Mouse (Mus musculus): ENCODE measurements around the gene A030005L19Rik. TPM values are rescaled to one million over a fixed set of nuclear protein-coding genes. Genes with fewer than 3 reads are reported as not detected.

Gene A030005L19Rik
- 0.21 and 0.22 TPM in 2 replicates for polyA plus RNA-seq (2012; rRNA removed)

DNA sequence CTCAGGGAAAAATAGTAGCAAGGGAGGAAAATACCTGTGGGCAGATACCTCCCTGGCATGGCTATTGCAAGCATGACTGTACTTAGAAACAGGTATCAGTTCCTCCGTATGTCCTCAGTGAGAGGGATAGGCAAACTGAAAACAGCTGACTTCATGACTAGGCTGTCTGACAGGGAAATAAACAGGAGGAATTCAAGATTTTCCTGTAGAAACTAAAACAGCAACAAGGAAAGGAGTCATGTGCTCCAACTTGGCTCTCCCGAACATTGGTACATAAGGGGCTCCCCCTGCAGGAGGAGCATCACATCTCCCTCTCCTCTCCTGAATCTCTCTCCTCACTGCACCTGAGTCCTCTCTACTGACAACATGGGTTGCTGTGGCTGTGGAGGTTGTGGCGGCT, at the start of gene A030005L19Rik:
Gene A030005L19Rik (plus strand): TSS at position 301 of the 400 bp plus-strand sequence.

DNA sequence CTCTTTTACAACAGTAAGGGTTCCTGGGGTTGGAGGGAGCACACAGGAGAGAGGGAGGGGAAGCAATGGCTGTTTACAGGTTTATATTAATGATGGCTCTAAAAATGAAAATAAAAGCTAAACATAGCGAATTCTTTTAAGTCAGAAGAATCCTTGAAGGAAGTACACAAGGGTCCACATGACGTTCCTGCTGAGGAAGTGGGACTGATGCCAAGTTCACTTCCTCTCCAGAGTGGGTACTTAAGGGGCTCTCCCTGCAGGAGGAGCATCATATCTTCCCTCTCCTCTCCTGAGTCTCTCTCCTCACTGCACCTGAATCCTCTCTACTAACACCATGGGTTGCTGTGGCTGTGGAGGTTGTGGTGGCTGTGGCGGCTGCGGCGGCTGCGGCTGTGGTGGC, 11.5 kb downstream of the A030005L19Rik start, which contains the start of gene A030014E15Rik:
Gene A030014E15Rik (plus strand): TSS at position 268 of the 400 bp plus-strand sequence.

DNA sequence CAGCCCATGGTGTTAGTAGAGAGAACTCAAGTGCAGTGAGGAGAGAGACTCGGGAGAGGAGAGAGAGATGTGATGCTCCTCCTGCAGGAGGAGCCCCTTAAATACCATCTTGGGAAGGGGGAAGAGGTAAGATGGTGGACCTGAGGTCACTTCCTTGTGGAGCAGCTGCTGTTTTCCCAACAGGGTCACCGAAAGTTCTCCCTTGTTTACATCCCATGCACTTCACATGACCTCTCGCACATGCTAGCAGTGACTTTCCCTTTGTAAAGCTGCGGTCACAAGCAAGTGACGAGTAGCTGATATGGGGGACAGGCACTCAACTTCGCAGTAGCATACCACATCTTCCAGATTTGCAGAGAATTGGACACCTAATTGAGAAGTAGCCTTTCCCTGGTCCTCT, 18.2 kb downstream of the A030005L19Rik start, which contains the start of gene Gm6217:
Gene Gm6217 (minus strand): TSS at position 74 of the 400 bp plus-strand sequence.

DNA sequence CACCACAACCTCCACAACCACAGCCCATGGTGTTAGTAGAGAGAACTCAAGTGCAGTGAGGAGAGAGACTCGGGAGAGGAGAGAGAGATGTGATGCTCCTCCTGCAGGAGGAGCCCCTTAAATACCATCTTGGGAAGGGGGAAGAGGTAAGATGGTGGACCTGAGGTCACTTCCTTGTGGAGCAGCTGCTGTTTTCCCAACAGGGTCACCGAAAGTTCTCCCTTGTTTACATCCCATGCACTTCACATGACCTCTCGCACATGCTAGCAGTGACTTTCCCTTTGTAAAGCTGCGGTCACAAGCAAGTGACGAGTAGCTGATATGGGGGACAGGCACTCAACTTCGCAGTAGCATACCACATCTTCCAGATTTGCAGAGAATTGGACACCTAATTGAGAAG, 30.2 kb downstream of the A030005L19Rik start, which contains the start of gene A030003K21Rik:
Gene A030003K21Rik (minus strand): TSS at position 94 of the 400 bp plus-strand sequence.

DNA sequence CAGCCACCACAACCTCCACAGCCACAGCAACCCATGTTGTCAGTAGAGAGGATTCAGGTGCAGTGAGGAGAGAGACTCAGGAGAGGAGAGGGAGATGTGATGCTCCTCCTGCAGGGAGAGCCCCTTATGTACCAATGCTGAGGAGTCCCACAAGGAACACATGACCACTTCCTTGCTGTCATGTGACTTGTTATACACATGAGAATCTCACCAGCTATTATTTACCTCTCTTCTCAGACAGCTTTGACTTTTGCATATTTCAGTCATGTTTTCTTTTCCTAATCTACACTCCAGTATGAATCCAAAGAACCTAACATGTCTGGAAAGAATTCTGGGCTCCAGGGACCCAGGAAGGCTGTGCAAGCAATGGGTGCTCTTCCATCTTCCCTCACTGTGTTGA, 42.8 kb downstream of the A030005L19Rik start, which contains the start of gene Gm7544:
Gene Gm7544 (minus strand): TSS at position 101 of the 400 bp plus-strand sequence.

DNA sequence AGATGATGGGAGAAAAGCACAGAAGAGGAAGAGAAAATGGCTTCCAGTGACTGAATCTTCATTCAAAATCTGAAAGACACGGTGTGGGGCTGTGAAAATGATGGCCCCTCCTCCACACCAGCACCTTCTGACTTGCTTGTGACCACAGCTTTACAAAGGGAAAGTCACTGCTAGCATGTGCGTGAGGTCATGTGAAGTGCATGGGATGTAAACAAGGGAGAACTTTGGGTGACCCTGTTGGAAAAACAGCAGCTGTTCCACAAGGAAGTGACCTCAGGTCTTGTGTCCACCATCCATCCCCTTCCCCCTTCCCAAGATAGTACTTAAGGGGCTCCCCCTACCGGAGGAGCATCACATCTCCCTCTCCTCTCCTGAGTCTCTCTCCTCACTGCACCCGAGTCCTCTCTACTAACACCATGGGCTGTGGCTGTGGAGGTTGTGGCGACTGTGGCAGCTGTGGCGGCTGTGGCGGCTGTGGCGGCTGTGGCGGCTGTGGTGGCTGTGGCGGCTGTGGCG, 46.8 kb downstream of the A030005L19Rik start, which contains the start of gene Gm47955:
Gene Gm47955 (plus strand): TSS at position 417 of the 516 bp plus-strand sequence.

Other genes starting within 250 kb of the A030005L19Rik start
- 43.2 and 63.6 TPM in 2 replicates for gene Mff, start 188.4 kb upstream of the A030005L19Rik start, polyA plus RNA-seq (2012; rRNA removed)
- gene Tm4sf20, start 144.9 kb upstream of the A030005L19Rik start, polyA plus RNA-seq (2012; rRNA removed) = not detected in 2 replicates
- not detected in 2 replicates for gene Gm47791, start 142.1 kb upstream of the A030005L19Rik start, polyA plus RNA-seq (2012; rRNA removed)
- 11.9 and 12.7 TPM in 2 replicates for gene Agfg1, start 73.8 kb upstream of the A030005L19Rik start, polyA plus RNA-seq (2012; rRNA removed)
- gene A030014E15Rik, start 11.6 kb downstream of the A030005L19Rik start, polyA plus RNA-seq (2012; rRNA removed) = not detected in 2 replicates
- not detected in 2 replicates for gene Gm6217, start 18.1 kb downstream of the A030005L19Rik start, polyA plus RNA-seq (2012; rRNA removed)
- gene A030003K21Rik, start 30.1 kb downstream of the A030005L19Rik start, polyA plus RNA-seq (2012; rRNA removed) = not detected in 2 replicates
- not detected in 2 replicates for gene Gm7544, start 42.7 kb downstream of the A030005L19Rik start, polyA plus RNA-seq (2012; rRNA removed)
- not detected in 2 replicates for gene Gm47955, start 47.0 kb downstream of the A030005L19Rik start, polyA plus RNA-seq (2012; rRNA removed)
- not detected in 2 replicates for gene Gm47959, start 87.2 kb downstream of the A030005L19Rik start, polyA plus RNA-seq (2012; rRNA removed)
- gene Slc19a3, start 125.1 kb downstream of the A030005L19Rik start, polyA plus RNA-seq (2012; rRNA removed) = 0.03 and 0.06 TPM in 2 replicates
- gene Krtap28-10, start 129.2 kb downstream of the A030005L19Rik start, polyA plus RNA-seq (2012; rRNA removed) = not detected in 2 replicates
- gene Gm47969, start 131.6 kb downstream of the A030005L19Rik start, polyA plus RNA-seq (2012; rRNA removed) = not detected in 2 replicates
- not detected in 2 replicates for gene A030005K14Rik, start 146.1 kb downstream of the A030005L19Rik start, polyA plus RNA-seq (2012; rRNA removed)
- gene Krtap28-13, start 147.6 kb downstream of the A030005L19Rik start, polyA plus RNA-seq (2012; rRNA removed) = not detected in 2 replicates
- 0.11 TPM in 1 of 2 replicates, not detected in the other for gene Ccl20, start 203.4 kb downstream of the A030005L19Rik start, polyA plus RNA-seq (2012; rRNA removed)
- gene Daw1, start 246.4 kb downstream of the A030005L19Rik start, polyA plus RNA-seq (2012; rRNA removed) = 0.06 TPM in 1 of 2 replicates, not detected in the other